Mouse (Mus musculus) testis, adult 2 months (tissue): ENCODE data around the gene Zfp488.

Source experiments
- CTCF ChIP-seq: fragments of 200-500 bp; IDR thresholded peaks from 2 replicates; pipeline ENCODE4 v1.5.1; 2012; ENCODE audit warnings: low read depth, mild to moderate bottlenecking, inconsistent platforms, low read length, moderate library complexity; ENCODE audit not compliant: control insufficient read depth, insufficient read depth, insufficient replicate concordance
- POLR2A ChIP-seq: fragments of 200-500 bp; IDR thresholded peaks from 2 replicates; pipeline ENCODE4 v1.6.1; 2012; ENCODE audit warnings: low read depth, mild to moderate bottlenecking, inconsistent platforms, low read length, moderate library complexity; ENCODE audit not compliant: control insufficient read depth

DNA sequence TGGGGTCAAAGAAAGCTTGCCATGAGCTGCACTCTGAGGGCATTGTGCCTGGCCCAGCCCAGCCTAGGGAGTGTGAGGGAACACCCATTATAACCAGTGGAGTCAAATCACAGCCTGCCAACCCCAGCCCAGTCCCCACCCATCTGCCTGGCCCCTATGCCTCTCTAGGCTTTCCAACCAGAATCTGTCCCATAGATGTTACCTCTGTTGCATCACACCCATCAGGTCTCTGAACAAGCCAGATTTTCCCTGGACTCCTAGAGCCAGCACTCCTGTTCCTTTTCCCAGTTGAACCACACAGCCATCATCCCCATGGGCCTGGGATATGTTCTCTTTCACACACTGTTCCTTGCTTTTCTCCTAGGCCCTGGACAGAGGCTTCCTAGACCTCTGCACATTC, 22.9 kb upstream of the Zfp488 start:
- TF ChIP-seq CTCF, result no peak
- no peak for TF ChIP-seq POLR2A
